Mouse (Mus musculus) spleen, adult 2 months (tissue): ENCODE data around the gene Plagl2.

Experiments used
- CTCF ChIP-seq: fragments of 200-500 bp; IDR thresholded peaks from 2 replicates; pipeline ENCODE4 v1.5.1; 2011; ENCODE audit warnings: mild to moderate bottlenecking, inconsistent platforms; ENCODE audit not compliant: insufficient read depth, insufficient read length, insufficient replicate concordance; ENCODE audit errors: extremely low read depth
- POLR2A ChIP-seq: fragments of 200-500 bp; IDR thresholded peaks from 2 replicates; pipeline ENCODE4 v1.6.1; 2011; ENCODE audit warnings: low read depth, low read length, inconsistent platforms

GRCm38 (mm10) chr2:153238406-153238805 is 2.8 kb downstream of the Plagl2 start:
- TF ChIP-seq CTCF, result no peak
- no peak for TF ChIP-seq POLR2A
